Mouse (Mus musculus): ENCODE measurements around the gene Tnfrsf13c. TPM values are rescaled to one million over a fixed set of nuclear protein-coding genes. Genes with fewer than 3 reads are reported as not detected.

Tnfrsf13c gene
- 0.11 and 0.12 TPM in 2 replicates for polyA plus RNA-seq (2012; rRNA removed)

DNA sequence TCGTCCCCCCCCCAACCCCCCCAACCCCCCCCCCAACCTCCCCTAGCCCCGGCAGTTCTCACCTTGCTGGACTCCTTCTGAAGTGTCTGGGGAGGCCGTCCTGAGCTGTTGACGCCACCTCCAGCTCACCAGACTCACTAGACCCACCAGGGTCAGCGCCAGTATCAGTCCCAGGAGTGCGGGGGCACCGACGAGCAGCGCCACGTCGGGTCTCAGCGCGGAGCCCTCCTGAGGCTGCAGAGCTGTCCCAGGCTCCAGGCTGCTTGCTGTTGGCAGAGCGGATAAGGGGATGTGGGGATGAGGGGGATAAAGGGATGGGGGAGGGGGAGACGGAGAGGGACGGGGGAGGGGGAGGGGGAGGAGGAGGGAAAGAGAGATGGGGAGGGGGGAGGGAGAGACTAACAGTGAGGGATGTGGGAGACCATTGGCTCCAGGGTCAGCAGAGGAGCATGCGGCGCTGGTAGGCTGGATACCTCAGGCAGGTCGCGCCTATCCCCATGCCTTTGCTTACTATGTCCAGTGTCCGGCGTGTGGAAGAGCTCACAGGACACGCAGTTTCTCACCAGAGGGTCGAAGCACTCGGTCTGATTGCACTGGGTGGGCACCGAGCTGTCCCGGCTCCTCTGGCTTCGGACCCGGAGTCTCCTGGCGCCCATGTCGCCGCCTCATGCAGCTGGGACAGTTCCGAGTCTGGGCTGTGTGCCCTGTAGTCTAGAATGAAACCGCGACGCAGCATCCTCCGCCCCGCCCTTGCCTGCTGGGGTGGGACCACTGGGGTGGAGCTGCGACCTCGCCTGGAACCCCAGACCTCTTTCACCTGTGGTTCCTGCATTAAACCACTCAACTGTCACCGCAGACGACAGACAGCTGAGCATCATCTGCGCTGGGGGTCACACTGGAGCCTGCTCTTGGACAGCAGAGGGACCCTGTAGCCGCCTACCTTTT lies at the start of gene Tnfrsf13c:
Gene Tnfrsf13c (minus strand): TSS at position 713 of the 945 bp plus-strand sequence.

DNA sequence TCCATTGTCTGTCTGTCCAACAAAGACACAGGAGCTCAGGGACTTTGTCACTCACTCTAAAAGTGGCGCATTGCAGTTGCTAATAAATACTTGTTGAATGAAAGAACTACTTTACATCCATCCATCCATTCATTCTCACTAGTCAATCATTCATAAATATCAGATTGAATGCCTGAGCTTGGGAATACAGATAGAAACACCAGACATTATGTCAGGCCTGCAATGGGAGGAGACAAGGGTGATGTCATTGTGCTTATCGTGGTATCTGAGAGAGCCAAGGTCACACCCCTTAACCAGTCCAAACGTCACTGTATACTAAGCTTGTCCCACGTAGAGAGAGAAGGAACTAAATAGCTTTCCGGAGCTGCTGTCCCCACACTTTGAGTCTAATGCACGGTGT lies 27.9 kb upstream of the Tnfrsf13c start, which contains the start of gene 1500009C09Rik:
Gene 1500009C09Rik (plus strand): TSS at position 301 of the 400 bp plus-strand sequence.

DNA sequence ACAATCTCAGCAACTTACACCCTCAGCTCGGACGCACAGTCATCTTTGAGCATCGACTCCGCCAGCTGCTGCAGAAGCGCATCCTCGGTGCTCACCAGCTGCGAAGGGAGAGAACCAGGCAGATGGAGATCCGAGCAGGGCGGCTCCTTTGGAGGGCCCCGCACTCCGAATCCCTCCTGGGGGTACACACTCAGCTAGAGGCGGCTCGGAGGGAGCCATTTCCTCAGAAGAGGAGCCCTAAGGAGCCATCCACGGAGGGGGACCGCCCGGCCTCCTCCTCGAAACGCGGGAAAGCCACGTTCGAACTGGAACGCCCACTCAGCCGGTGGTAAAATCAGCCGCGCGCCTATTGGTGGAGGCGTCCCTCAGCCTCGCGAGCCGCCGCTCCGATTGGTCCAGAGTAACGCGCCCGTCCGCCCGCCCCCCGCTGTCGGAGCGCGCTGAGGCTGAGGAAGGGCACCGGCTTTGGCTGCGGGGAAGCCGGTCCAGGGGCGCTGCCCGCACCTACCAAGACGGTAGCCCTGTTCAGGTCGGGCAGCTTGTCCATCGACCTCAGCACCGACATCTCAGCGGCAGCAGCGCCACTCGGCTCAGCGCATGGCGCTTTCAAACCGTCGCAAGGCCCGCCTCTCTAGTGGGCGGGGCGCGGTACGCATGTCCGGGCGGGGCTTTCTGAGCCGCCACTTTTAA lies 20.1 kb upstream of the Tnfrsf13c start, which contains the start of gene Cenpm:
Gene Cenpm (minus strand): TSS at position 634 of the 690 bp plus-strand sequence.

DNA sequence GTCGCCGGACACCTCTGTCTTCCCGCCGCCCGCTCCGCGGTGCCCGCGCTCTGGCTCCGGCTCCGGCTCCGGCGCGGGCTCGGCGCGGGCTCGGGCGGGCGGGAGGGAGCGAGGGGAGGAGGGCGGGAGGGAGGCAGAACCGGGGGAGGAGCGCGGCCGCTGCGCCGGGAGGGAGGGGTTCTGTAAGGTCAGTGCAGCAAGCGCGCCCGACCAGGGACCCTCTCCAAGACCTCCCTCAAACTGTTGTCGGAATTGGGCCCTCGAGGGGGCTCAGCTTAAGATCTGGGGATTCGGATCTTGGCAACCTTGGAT lies 11.5 kb downstream of the Tnfrsf13c start, which contains the start of gene Shisa8:
Gene Shisa8 (minus strand): TSS at position 64 of the 312 bp plus-strand sequence.

Other genes with a start within 250 kb of the Tnfrsf13c start
- not detected in 2 replicates for gene 1700029P11Rik, start 243.8 kb downstream of the Tnfrsf13c start, polyA plus RNA-seq (2012; rRNA removed)
- 5.4 and 5.5 TPM in 2 replicates for gene Xrcc6, start 236.5 kb downstream of the Tnfrsf13c start, polyA plus RNA-seq (2012; rRNA removed)
- gene Desi1, start 190.5 kb downstream of the Tnfrsf13c start, polyA plus RNA-seq (2012; rRNA removed) = 16.3 and 33.1 TPM in 2 replicates
- 22.7 and 26.4 TPM in 2 replicates for gene Snu13, start 176.8 kb downstream of the Tnfrsf13c start, polyA plus RNA-seq (2012; rRNA removed)
- gene 4930407I10Rik, start 165.2 kb downstream of the Tnfrsf13c start, polyA plus RNA-seq (2012; rRNA removed) = not detected in 2 replicates
- gene Mei1, start 154.4 kb downstream of the Tnfrsf13c start, polyA plus RNA-seq (2012; rRNA removed) = 0.04 TPM in 1 of 2 replicates, not detected in the other
- gene Ccdc134, start 96.4 kb downstream of the Tnfrsf13c start, polyA plus RNA-seq (2012; rRNA removed) = 3.5 and 4.8 TPM in 2 replicates
- 159 and 162 TPM in 2 replicates for gene Srebf2, start 77.2 kb downstream of the Tnfrsf13c start, polyA plus RNA-seq (2012; rRNA removed)
- 0.22 and 0.34 TPM in 2 replicates for gene Shisa8, start 11.6 kb downstream of the Tnfrsf13c start, polyA plus RNA-seq (2012; rRNA removed)
- 9.3 and 11.8 TPM in 2 replicates for gene Cenpm, start 20.4 kb upstream of the Tnfrsf13c start, polyA plus RNA-seq (2012; rRNA removed)
- 1.9 and 2.3 TPM in 2 replicates for gene 1500009C09Rik, start 28.0 kb upstream of the Tnfrsf13c start, polyA plus RNA-seq (2012; rRNA removed)
- gene Sept3, start 50.5 kb upstream of the Tnfrsf13c start, polyA plus RNA-seq (2012; rRNA removed) = 0.52 and 0.78 TPM in 2 replicates
- gene Wbp2nl, start 74.6 kb upstream of the Tnfrsf13c start, polyA plus RNA-seq (2012; rRNA removed) = not detected in 2 replicates
- 163 and 182 TPM in 2 replicates for gene Naga, start 114.6 kb upstream of the Tnfrsf13c start, polyA plus RNA-seq (2012; rRNA removed)
- 0.39 and 0.60 TPM in 2 replicates for gene Pheta2, start 114.6 kb upstream of the Tnfrsf13c start, polyA plus RNA-seq (2012; rRNA removed)
- gene Smdt1, start 114.6 kb upstream of the Tnfrsf13c start, polyA plus RNA-seq (2012; rRNA removed) = 131 and 168 TPM in 2 replicates
- 81.5 and 107 TPM in 2 replicates for gene Ndufa6, start 130.0 kb upstream of the Tnfrsf13c start, polyA plus RNA-seq (2012; rRNA removed)
- 8.1 and 12.2 TPM in 2 replicates for gene Cyp2d22, start 155.9 kb upstream of the Tnfrsf13c start, polyA plus RNA-seq (2012; rRNA removed)
- gene Cyp2d11, start 169.7 kb upstream of the Tnfrsf13c start, polyA plus RNA-seq (2012; rRNA removed) = not detected in 2 replicates
- 1.2 and 2.6 TPM in 2 replicates for gene Cyp2d10, start 182.8 kb upstream of the Tnfrsf13c start, polyA plus RNA-seq (2012; rRNA removed)
- 0.08 and 0.98 TPM in 2 replicates for gene Cyp2d9, start 209.1 kb upstream of the Tnfrsf13c start, polyA plus RNA-seq (2012; rRNA removed)

Measured in stomach, adult 2 months (tissue).